Mouse (Mus musculus): Measurements from ENCODE around the gene Kcnh1. TPM values are rescaled to one million over a fixed set of nuclear protein-coding genes. Genes with fewer than 3 reads are reported as not detected.

Gene Kcnh1
- polyA plus RNA-seq, 1 experiment, result 0.14 TPM

- H3K36me3 ChIP-seq (ENCODE audit: control insufficient read depth, insufficient read depth, low read length), result no peaks in the 10 kb centered on the region
- TF ChIP-seq CTCF (IDR thresholded peaks at IDR 0.05; ENCODE audit: control insufficient read depth, insufficient read depth, insufficient replicate concordance, low read depth, low read length) (no peak), POLR2A (IDR thresholded peaks at IDR 0.05; ENCODE audit: control insufficient read depth, low read depth, low read length) (no peak)
- H3K4me3 ChIP-seq (ENCODE audit: control insufficient read depth, low read depth, low read length), result no peak overlapping the region
- no peaks in the 10 kb centered on the region for H3K27me3 ChIP-seq (ENCODE audit: control insufficient read depth, insufficient read depth, low read length)
- H3K4me1 ChIP-seq (ENCODE audit: control insufficient read depth, insufficient read depth, low read length), result no peaks in the 10 kb centered on the region; the same call in 1 of the 2 replicates
- no peak overlapping the region for H3K27ac ChIP-seq (ENCODE audit: control insufficient read depth, insufficient read depth, low read depth, low read length)
These were observed 113.0 kb downstream of the Kcnh1 start for GRCm38 (mm10) chr1:192303615-192304014.

GRCm38 (mm10) chr1:192305155-192305554 lies 114.6 kb downstream of the Kcnh1 start:
- Histone ChIP-seq H3K27me3 (ENCODE audit: control insufficient read depth, insufficient read depth, low read length) (no peaks in the 10 kb centered on the region), H3K4me1 (ENCODE audit: control insufficient read depth, insufficient read depth, low read length) (no peaks in the 10 kb centered on the region; the same call in 1 of the 2 replicates), H3K27ac (ENCODE audit: control insufficient read depth, insufficient read depth, low read depth, low read length) (no peak overlapping the region), H3K4me3 (ENCODE audit: control insufficient read depth, low read depth, low read length) (no peak overlapping the region), H3K36me3 (ENCODE audit: control insufficient read depth, insufficient read depth, low read length) (no peaks in the 10 kb centered on the region)
- TF ChIP-seq CTCF (IDR thresholded peaks at IDR 0.05; ENCODE audit: control insufficient read depth, insufficient read depth, insufficient replicate concordance, low read depth, low read length), result no peak
- TF ChIP-seq POLR2A (IDR thresholded peaks at IDR 0.05; ENCODE audit: control insufficient read depth, low read depth, low read length), result no peak

GRCm38 (mm10) chr1:192307055-192307454 lies 116.5 kb downstream of the Kcnh1 start:
- no peak overlapping the region for H3K27ac ChIP-seq (ENCODE audit: control insufficient read depth, insufficient read depth, low read depth, low read length)
- H3K4me3 ChIP-seq (ENCODE audit: control insufficient read depth, low read depth, low read length), result no peak overlapping the region
- no peak for TF ChIP-seq POLR2A (IDR thresholded peaks at IDR 0.05; ENCODE audit: control insufficient read depth, low read depth, low read length)
- TF ChIP-seq CTCF (IDR thresholded peaks at IDR 0.05; ENCODE audit: control insufficient read depth, insufficient read depth, insufficient replicate concordance, low read depth, low read length), result no peak
- H3K36me3 ChIP-seq (ENCODE audit: control insufficient read depth, insufficient read depth, low read length), result no peaks in the 10 kb centered on the region
- H3K4me1 ChIP-seq (ENCODE audit: control insufficient read depth, insufficient read depth, low read length), result peaks cover 2% of the 10 kb centered on the region
- no peaks in the 10 kb centered on the region for H3K27me3 ChIP-seq (ENCODE audit: control insufficient read depth, insufficient read depth, low read length)

- H3K36me3 ChIP-seq (ENCODE audit: control insufficient read depth, insufficient read depth, low read length), result no peaks in the 10 kb centered on the region
- TF ChIP-seq CTCF (IDR thresholded peaks at IDR 0.05; ENCODE audit: control insufficient read depth, insufficient read depth, insufficient replicate concordance, low read depth, low read length), result no peak
- TF ChIP-seq POLR2A (IDR thresholded peaks at IDR 0.05; ENCODE audit: control insufficient read depth, low read depth, low read length), result no peak
- H3K27ac ChIP-seq (ENCODE audit: control insufficient read depth, insufficient read depth, low read depth, low read length), result no peak overlapping the region
- H3K27me3 ChIP-seq (ENCODE audit: control insufficient read depth, insufficient read depth, low read length), result no peaks in the 10 kb centered on the region
- H3K4me1 ChIP-seq (ENCODE audit: control insufficient read depth, insufficient read depth, low read length), result peaks cover 6% of the 10 kb centered on the region
- H3K4me3 ChIP-seq (ENCODE audit: control insufficient read depth, low read depth, low read length), result no peak overlapping the region
These were observed 120.7 kb downstream of the Kcnh1 start for GRCm38 (mm10) chr1:192311298-192311697.

GRCm38 (mm10) chr1:192311851-192312438 lies 121.4 kb downstream of the Kcnh1 start:
- no peaks in the 10 kb centered on the region for H3K27me3 ChIP-seq (ENCODE audit: control insufficient read depth, insufficient read depth, low read length)
- no peak; the same call in 1 of the 2 replicates for TF ChIP-seq POLR2A (IDR thresholded peaks at IDR 0.05; ENCODE audit: control insufficient read depth, low read depth, low read length)
- no peak for TF ChIP-seq CTCF (IDR thresholded peaks at IDR 0.05; ENCODE audit: control insufficient read depth, insufficient read depth, insufficient replicate concordance, low read depth, low read length)
- no peak overlapping the region; the same call in 1 of the 2 replicates for H3K27ac ChIP-seq (ENCODE audit: control insufficient read depth, insufficient read depth, low read depth, low read length)
- H3K36me3 ChIP-seq (ENCODE audit: control insufficient read depth, insufficient read depth, low read length), result no peaks in the 10 kb centered on the region
- H3K4me1 ChIP-seq (ENCODE audit: control insufficient read depth, insufficient read depth, low read length), result peaks cover 6% of the 10 kb centered on the region
- H3K4me3 ChIP-seq (ENCODE audit: control insufficient read depth, low read depth, low read length), result peak overlapping the region; percentile 65

- H3K36me3 ChIP-seq (ENCODE audit: control insufficient read depth, insufficient read depth, low read length), result no peaks in the 10 kb centered on the region
- TF ChIP-seq POLR2A (IDR thresholded peaks at IDR 0.05; ENCODE audit: control insufficient read depth, low read depth, low read length) (no peak), CTCF (IDR thresholded peaks at IDR 0.05; ENCODE audit: control insufficient read depth, insufficient read depth, insufficient replicate concordance, low read depth, low read length) (no peak)
These were observed 121.9 kb downstream of the Kcnh1 start for GRCm38 (mm10) chr1:192312446-192312845.

GRCm38 (mm10) chr1:192312998-192313397 lies 122.4 kb downstream of the Kcnh1 start:
- Histone ChIP-seq H3K27me3 (ENCODE audit: control insufficient read depth, insufficient read depth, low read length) (no peaks in the 10 kb centered on the region), H3K27ac (ENCODE audit: control insufficient read depth, insufficient read depth, low read depth, low read length) (no peak overlapping the region), H3K4me1 (ENCODE audit: control insufficient read depth, insufficient read depth, low read length) (peaks cover 6% of the 10 kb centered on the region), H3K36me3 (ENCODE audit: control insufficient read depth, insufficient read depth, low read length) (no peaks in the 10 kb centered on the region), H3K4me3 (ENCODE audit: control insufficient read depth, low read depth, low read length) (no peak overlapping the region)
- TF ChIP-seq POLR2A (IDR thresholded peaks at IDR 0.05; ENCODE audit: control insufficient read depth, low read depth, low read length) (no peak), CTCF (IDR thresholded peaks at IDR 0.05; ENCODE audit: control insufficient read depth, insufficient read depth, insufficient replicate concordance, low read depth, low read length) (no peak)

More at GRCm38 (mm10) chr1:192312446-192312845, 121.9 kb downstream of the Kcnh1 start:
- Histone ChIP-seq H3K4me3 (ENCODE audit: control insufficient read depth, low read depth, low read length) (no peak overlapping the region), H3K4me1 (ENCODE audit: control insufficient read depth, insufficient read depth, low read length) (peaks cover 6% of the 10 kb centered on the region), H3K27me3 (ENCODE audit: control insufficient read depth, insufficient read depth, low read length) (no peaks in the 10 kb centered on the region), H3K27ac (ENCODE audit: control insufficient read depth, insufficient read depth, low read depth, low read length) (no peak overlapping the region)

All from testis, adult 2 months (tissue).